Mouse (Mus musculus) heart, postnatal 0 days (tissue): Measurements from ENCODE around the gene Zfp420.

Experiments
- CTCF ChIP-seq: IDR thresholded peaks from 2 replicates; pipeline ENCODE4 v1.5.1; 2016; ENCODE audit warnings: antibody characterized with exemption, control low read depth, low read depth
- EP300 ChIP-seq: IDR thresholded peaks from 2 replicates; pipeline ENCODE4 v1.6.1; 2016; ENCODE audit warnings: antibody characterized with exemption, low read depth

GRCm38 (mm10) chr7:29922780-29923179 is 63.0 kb downstream of the Zfp420 start:
- TF ChIP-seq CTCF (no peak), EP300 (no peak)
